Mouse (Mus musculus) layer of hippocampus, postnatal 10 days (tissue): ENCODE results near the gene Hyou1. TPM values are rescaled to one million over a fixed set of nuclear protein-coding genes. Genes with fewer than 3 reads are reported as not detected.
A peak's percentile ranks its signal among the peaks of the same experiment; 100 is the strongest.
"Not testable (repeated sequence)": the region's sequence is repeated elsewhere in the genome, so short reads cannot be mapped to it uniquely, and the experiment has no call there.

Experiments used
- DNase-seq, 2 experiments: peaks; one replicate each; pipeline ENCODE4 v3.0.0; 2021; ENCODE audit warnings: low spot score in 2 of 2
- total RNA-seq, 2 experiments: library from RNA; stranded (reverse); gene quantifications; 2 replicates each; pipeline ENCODE4 v1.2.3; 2021

Gene Hyou1
- total RNA-seq, 2 experiments from 2014 or later: 87.6 to 89.7 TPM

- no peak for DNase-seq
Measured at GRCm38 (mm10) chr9:44348546-44348945, 30.7 kb upstream of the Hyou1 start.

GRCm38 (mm10) chr9:44351396-44351795, 27.9 kb upstream of the Hyou1 start:
- no peak for DNase-seq

DNA sequence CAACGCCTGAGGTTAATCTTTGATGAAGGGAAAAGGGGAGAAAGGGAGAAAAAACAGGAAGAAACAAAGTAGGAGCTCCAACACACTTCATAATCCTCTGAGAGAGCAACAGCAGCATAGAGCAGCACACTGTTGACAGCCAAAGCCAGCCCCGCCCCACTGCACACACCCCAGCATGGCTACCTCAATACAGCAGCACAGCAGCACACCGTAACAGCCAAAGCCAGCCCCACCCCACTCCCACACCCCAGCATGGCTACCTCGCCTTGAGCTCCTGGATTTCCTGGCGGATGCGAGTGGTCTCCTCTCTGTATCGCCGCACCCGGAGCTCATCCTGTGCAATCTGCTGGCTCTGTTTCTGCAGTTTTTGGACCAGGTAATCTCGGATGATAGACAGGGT, 27.0 kb upstream of the Hyou1 start:
- no peak for DNase-seq

DNA sequence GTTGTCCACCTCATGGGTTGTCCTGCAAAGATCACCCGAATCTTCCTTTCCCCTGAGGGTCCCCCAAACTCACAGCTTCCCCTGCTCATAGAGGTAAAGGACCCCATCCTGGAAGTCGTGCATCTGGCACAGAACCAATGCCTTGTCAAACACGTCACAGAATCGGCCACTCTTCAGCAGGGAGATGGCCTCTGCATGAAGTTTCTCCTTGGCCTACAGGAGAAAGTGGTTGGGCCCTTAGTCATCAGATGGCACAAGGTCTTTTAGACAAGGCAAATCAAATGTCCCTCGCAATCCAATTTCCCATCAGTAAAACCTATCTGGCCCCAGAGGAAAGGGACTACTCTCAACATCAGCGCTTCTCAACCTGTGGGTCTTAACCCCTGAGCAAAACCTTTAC, 26.1 kb upstream of the Hyou1 start:
- DNase-seq: no peak

DNA sequence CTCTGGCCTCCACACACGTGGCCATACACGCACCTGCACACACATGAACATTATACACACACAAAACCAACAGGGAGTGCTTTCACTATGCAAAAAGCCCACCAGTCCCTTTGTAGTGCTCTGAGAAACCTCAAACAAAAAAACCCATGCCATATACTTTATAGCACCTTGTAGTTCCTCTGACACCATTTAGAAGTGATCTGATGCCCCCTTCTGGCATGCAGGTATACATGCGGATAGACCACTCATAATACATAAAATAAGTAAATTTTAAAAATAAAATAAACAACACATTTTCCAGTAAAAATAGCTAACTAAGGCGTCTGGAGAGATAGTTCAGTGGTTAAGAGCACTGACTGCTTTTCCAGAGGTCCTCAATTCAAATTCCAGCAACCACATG, 22.1 kb upstream of the Hyou1 start:
- DNase-seq: no peak

- DNase-seq: peak; percentile 94 to 95
Measured at GRCm38 (mm10) chr9:44361190-44361917, 17.9 kb upstream of the Hyou1 start, which contains the start of gene Vps11. Gene Vps11, minus strand, starts transcription at chr9:44361670.

- not testable (repeated sequence) for DNase-seq
Measured at GRCm38 (mm10) chr9:44361931-44362330, 17.4 kb upstream of the Hyou1 start.

DNA sequence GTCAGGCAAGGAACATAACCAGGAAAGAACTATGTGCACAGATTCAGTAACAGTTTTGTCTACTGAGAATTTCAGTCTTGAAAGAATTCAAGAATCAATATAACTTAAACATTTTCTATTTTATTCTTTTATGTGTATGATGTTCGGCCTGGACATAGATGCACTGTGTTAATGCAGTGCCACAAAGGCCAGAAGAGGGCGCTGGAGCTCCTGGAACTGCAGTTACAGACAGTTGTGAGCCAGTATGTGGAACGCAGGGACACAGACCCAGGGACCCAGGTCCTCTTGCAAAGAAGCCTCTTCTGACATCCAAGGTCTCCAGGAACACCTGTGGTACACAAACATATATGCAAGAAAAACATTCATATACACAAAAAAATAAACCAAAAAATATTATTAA, 14.8 kb upstream of the Hyou1 start:
- no peak for DNase-seq

DNA sequence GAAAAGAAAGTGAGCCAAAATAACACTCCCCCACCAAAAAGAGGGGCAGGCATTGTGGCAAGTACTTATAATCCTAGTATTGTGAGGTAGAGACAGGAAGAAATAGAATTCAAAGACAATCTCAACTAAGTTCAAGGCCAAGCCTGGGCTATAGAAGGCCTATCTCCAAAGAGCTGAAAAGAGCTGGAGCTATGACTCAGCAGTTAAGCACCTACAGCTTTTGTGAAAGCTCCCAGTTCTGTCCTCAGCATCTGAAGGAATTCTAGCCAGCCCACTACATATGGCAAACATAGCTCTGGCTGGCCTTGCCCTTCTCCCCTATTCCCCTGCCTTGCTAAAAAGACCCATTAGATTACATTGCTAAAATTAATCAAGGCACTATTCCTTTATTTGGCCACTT, 5.9 kb upstream of the Hyou1 start:
- DNase-seq: no peak

GRCm38 (mm10) chr9:44376141-44376540, 3.1 kb upstream of the Hyou1 start:
- DNase-seq: no peak

DNA sequence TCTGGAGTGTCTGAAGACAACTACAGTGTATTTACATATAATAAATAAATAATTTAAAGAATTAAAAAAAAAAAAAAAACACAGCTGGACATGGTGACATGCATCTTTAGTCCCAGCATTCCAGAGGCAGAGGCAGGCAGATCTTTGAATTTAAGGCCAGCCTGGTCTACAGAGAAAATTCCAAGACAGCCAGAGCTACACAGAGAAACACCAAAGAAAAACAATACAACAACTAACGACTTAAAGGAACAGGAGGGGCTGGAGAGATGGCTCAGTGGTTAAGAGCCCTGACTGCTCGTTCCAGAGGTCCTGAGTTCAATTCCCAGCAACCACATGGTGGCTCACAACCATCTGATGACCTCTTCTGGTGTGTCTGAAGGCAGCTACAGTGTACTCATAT, 2.0 kb upstream of the Hyou1 start:
- DNase-seq: not testable (repeated sequence)

GRCm38 (mm10) chr9:44378153-44378730, 1.0 kb upstream of the Hyou1 start:
- no peak for DNase-seq

DNA sequence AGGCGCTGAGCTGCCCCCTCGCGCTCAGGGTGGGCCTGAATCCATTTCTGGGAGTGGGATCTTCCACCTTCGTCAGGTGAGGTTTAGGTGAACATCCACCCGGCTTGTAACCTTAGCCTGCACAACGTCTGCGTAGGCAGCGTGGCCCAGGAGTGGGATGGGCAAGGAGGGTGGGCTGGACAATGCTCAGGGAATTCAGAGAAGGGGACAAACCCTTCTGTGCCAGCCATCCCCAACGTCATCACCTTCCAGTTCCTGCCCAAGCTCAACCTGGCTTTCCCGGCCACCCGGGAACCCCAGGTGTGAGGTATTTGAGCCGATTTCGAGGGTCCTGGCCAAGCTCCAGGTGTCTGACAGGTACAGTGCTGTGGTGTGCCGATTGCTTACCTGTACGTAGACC, 572 bp downstream of the Hyou1 start:
- no peak for DNase-seq

DNA sequence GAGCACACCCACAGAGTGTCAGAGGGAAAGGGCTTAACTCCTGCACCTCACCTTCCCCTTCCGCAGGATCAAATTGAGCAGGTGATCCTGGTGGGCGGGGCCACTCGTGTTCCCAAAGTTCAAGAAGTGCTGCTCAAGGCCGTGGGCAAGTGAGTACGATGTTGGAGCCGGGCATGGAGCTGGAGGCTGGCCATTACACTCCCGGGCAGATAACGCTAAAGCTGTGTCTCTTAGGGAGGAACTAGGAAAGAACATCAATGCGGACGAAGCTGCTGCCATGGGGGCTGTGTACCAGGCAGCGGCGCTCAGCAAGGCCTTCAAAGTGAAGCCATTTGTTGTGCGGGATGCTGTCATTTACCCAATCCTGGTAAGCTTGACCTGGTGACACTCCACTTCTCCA, 5.3 kb downstream of the Hyou1 start:
- no peak for DNase-seq

DNA sequence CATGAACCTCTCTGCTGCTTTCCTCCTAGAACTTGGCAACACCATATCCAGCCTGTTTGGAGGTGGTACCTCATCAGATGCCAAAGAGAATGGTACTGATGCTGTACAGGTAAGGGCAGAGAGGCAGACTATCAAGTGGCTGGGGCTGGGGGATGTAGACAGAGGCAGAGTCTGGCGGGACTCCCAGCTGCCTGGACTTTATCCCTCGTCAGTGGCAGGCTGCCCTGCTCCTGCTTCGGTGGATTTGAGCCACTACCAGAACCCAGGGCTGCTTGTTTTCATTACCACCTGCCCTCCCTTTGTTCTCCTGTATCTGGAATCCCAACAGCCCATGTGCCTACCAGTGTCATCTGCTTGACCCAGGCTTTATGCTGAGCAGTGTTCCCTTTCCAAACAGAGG, 7.9 kb downstream of the Hyou1 start:
- DNase-seq: no peak

GRCm38 (mm10) chr9:44389273-44389672, 10.0 kb downstream of the Hyou1 start:
- DNase-seq: peak; percentile 47 to 57

- peak; percentile 74 to 79 for DNase-seq
Measured at GRCm38 (mm10) chr9:44391466-44391865, 12.2 kb downstream of the Hyou1 start.

- peak; percentile 84 to 87 for DNase-seq
Measured at GRCm38 (mm10) chr9:44396684-44397411, 17.6 kb downstream of the Hyou1 start, which contains the start of gene Slc37a4. Gene Slc37a4, plus strand, starts transcription at chr9:44396852.

GRCm38 (mm10) chr9:44398087-44398486, 18.8 kb downstream of the Hyou1 start:
- DNase-seq: no peak

DNA sequence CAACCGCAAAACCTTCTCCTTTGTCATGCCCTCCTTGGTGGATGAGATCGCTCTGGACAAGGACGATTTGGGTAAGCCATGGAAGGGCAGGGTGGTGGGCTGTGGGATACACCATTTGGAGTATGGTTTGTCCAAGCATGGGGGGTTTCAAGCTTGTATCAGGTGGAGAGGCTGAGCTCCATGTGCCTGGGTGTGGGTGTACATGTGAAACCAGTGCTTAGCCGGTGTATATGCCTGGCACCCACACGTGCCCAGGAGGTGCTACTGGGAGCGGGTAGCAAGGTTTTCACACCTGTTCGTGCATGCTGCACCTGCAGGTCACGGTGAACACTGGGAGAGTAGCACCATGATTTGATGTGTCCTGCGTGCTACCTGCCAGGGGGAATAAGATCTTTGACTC, 19.3 kb downstream of the Hyou1 start:
- DNase-seq: no peak

- no peak for DNase-seq
Measured at GRCm38 (mm10) chr9:44399114-44399794, 20.0 kb downstream of the Hyou1 start.

GRCm38 (mm10) chr9:44399795-44400114, 20.5 kb downstream of the Hyou1 start:
- no peak for DNase-seq
